ENCODE assay signal across 21 mouse cellular contexts in the genomic region with DNA sequence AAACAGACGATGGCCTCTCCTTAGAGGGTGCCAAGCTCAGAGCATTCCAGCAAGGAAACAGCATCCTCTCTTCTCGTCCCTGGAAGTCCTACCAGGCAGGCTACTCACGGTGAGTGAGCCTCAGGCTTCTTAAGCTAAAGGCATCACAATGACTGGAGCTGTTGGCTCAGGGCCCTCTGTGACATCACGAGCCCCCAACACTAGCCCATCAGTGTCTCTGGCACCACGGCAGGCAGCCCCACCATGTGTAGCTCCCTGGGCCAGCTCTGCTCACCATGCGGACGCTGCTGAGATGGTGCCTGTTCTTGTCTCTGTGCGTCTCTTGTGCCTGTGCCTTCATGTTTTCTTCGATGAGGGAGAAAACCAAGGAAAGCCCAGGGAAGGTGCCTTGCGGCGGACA. TPM values are rescaled to one million over a fixed set of nuclear protein-coding genes. Genes with fewer than 3 reads are reported as not detected.
DNase-seq lines count a peak whose midpoint lies in the region; ATAC-seq and TF ChIP-seq lines count a peak whose summit lies in the region.
"Had no signal": no experiment of that assay in that cellular context is flagged by ENCODE, and none has a peak within 500 bp of the region (broad histone marks: within the 10 kb centered on the region; RNA-seq: fewer than 3 reads in every experiment).

A gene (plus strand): TSS at position 203 of the 400 bp plus-strand sequence.

- WGBS in hindbrain, postnatal 0 days, result 75% methylated on average over 11 of the region's 11 CpGs
- WGBS in hindbrain, embryonic 14.5 days, result 89% methylated on average over 11 of the region's 11 CpGs
- 87% methylated on average over 11 of the region's 11 CpGs for WGBS in lung, embryonic 16.5 days
- 81% methylated on average over 11 of the region's 11 CpGs for WGBS in lung, adult 2 months

- DNase-seq in cerebellum, postnatal 10 days, result peak; percentile 32 to 46
- DNase-seq in cerebellum, adult 9-11 months, result no peak
- peak; percentile 11 for DNase-seq in hindbrain, postnatal 0 days (ENCODE audit: low spot score)
- DNase-seq in hindbrain, embryonic 14.5 days (ENCODE audit: low spot score), result no peak
- DNase-seq in lung, adult 2 months, result no peak
- DNase-seq in thymus, postnatal 25 days, result no peak
- DNase-seq: adrenal gland, adult 8-10 months; cerebellum, adult 2 months; forebrain, postnatal 0 days; gastrocnemius, postnatal 10 days; heart, adult 2 months; heart, postnatal 36 days; kidney, adult 2 months had no signal

- TF ChIP-seq POLR2A in lung, adult 2 months (IDR thresholded peaks at IDR 0.05; ENCODE audit: borderline replicate concordance, extremely low read depth, low read depth, low read length), result no peak

- no peaks in the 10 kb centered on the region for H3K27me3 ChIP-seq in hindbrain, postnatal 0 days (ENCODE audit: insufficient read depth, low read length)
- no peaks in the 10 kb centered on the region for H3K27me3 ChIP-seq in hindbrain, embryonic 14.5 days (ENCODE audit: control insufficient read depth, insufficient read depth, low read length)
- H3K27me3 ChIP-seq in lung, embryonic 16.5 days (ENCODE audit: control insufficient read depth, insufficient read depth, low read depth, low read length), result no peaks in the 10 kb centered on the region
- H3K27me3 ChIP-seq: liver, embryonic 15.5 days; neural tube, embryonic 13.5 days had no signal

- H3K4me1 ChIP-seq in hindbrain, postnatal 0 days (ENCODE audit: insufficient read depth, low read length), result no peaks in the 10 kb centered on the region
- no peaks in the 10 kb centered on the region for H3K4me1 ChIP-seq in hindbrain, embryonic 14.5 days (replicated peaks; ENCODE audit: control insufficient read depth, insufficient read depth, low read length)
- H3K4me1 ChIP-seq in lung, embryonic 16.5 days (replicated peaks; ENCODE audit: control insufficient read depth, insufficient read depth, low read length), result peaks cover 6% of the 10 kb centered on the region
- H3K4me1 ChIP-seq in lung, adult 2 months (ENCODE audit: control insufficient read depth, insufficient read depth, low read length), result 0 out of 2 replicates have a peak, but pooled peaks cover 2% of the 10 kb centered on the region

- no peak within 1 kb of the TSS for H3K9ac ChIP-seq in hindbrain, postnatal 0 days (replicated peaks; ENCODE audit: low read length)
- no peak within 1 kb of the TSS for H3K9ac ChIP-seq in hindbrain, embryonic 14.5 days
- peak within 1 kb of the TSS; percentile 19; the same call in 1 of the 2 replicates for H3K9ac ChIP-seq in lung, embryonic 16.5 days (ENCODE audit: low read length)
- H3K9ac ChIP-seq: forebrain, postnatal 0 days; liver, embryonic 15.5 days; neural tube, embryonic 13.5 days had no signal

- no peak within 1 kb of the TSS for H3K4me2 ChIP-seq in hindbrain, postnatal 0 days (ENCODE audit: low read depth, low read length)
- H3K4me2 ChIP-seq in hindbrain, embryonic 14.5 days (replicated peaks), result no peak within 1 kb of the TSS
- H3K4me2 ChIP-seq in lung, embryonic 16.5 days (ENCODE audit: low read depth, low read length), result no peak within 1 kb of the TSS
- H3K4me2 ChIP-seq: liver, embryonic 15.5 days; neural tube, embryonic 13.5 days had no signal

- H3K27ac ChIP-seq in hindbrain, postnatal 0 days, result no peak within 1 kb of the TSS
- no peak within 1 kb of the TSS for H3K27ac ChIP-seq in hindbrain, embryonic 14.5 days
- peak within 1 kb of the TSS; percentile 82 for H3K27ac ChIP-seq in lung, embryonic 16.5 days (ENCODE audit: low read length)
- H3K27ac ChIP-seq: heart, adult 2 months; liver, embryonic 15.5 days; neural tube, embryonic 13.5 days had no signal

- no peaks in the 10 kb centered on the region for H3K9me3 ChIP-seq in hindbrain, postnatal 0 days (ENCODE audit: low read length)
- no peaks in the 10 kb centered on the region for H3K9me3 ChIP-seq in hindbrain, embryonic 14.5 days (ENCODE audit: control insufficient read depth, low read length)
- no peaks in the 10 kb centered on the region for H3K9me3 ChIP-seq in lung, embryonic 16.5 days (ENCODE audit: control insufficient read depth, low read length)
- H3K9me3 ChIP-seq: liver, embryonic 15.5 days; megakaryocyte, embryonic 14.5 days; neural tube, embryonic 13.5 days had no signal

- no peak for TF ChIP-seq CTCF in hindbrain, postnatal 0 days (IDR thresholded peaks at IDR 0.05; ENCODE audit: low read depth)
- no peak for TF ChIP-seq CTCF in lung, adult 2 months (IDR thresholded peaks at IDR 0.05; ENCODE audit: insufficient read depth, low read length)

- peaks cover 16% of the 10 kb centered on the region; the same call in 1 of the 2 replicates for H3K36me3 ChIP-seq in hindbrain, postnatal 0 days (ENCODE audit: insufficient read depth, low read length)
- H3K36me3 ChIP-seq in hindbrain, embryonic 14.5 days (replicated peaks; ENCODE audit: control insufficient read depth, insufficient read depth), result peaks cover 27% of the 10 kb centered on the region
- H3K36me3 ChIP-seq in lung, embryonic 16.5 days (ENCODE audit: control insufficient read depth, insufficient read depth, low read length), result peaks cover 4% of the 10 kb centered on the region; the same call in 1 of the 2 replicates

- no peak for ATAC-seq in hindbrain, postnatal 0 days
- no peak for ATAC-seq in hindbrain, embryonic 14.5 days (ENCODE audit: low FRiP score)
- ATAC-seq in lung, embryonic 16.5 days (ENCODE audit: low read depth), result no peak
- no peak for ATAC-seq in neutrophil, adult 5-6 weeks (ENCODE audit: extremely low read depth, insufficient number of reproducible peaks, low FRiP score, poor library complexity, severe bottlenecking)
- ATAC-seq: forebrain, postnatal 0 days had no signal

- H3K4me3 ChIP-seq in hindbrain, postnatal 0 days (ENCODE audit: low read length), result no peak within 1 kb of the TSS
- no peak within 1 kb of the TSS for H3K4me3 ChIP-seq in hindbrain, embryonic 14.5 days (replicated peaks; ENCODE audit: low read length)
- H3K4me3 ChIP-seq in lung, embryonic 16.5 days (ENCODE audit: low read length), result no peak within 1 kb of the TSS
- H3K4me3 ChIP-seq in lung, adult 2 months (replicated peaks; ENCODE audit: extremely low read depth, low read depth, low read length), result no peak within 1 kb of the TSS
- H3K4me3 ChIP-seq: erythroblast, embryonic 14.5 days; heart, adult 2 months; liver, embryonic 15.5 days; megakaryocyte, embryonic 14.5 days; neural tube, embryonic 13.5 days had no signal

RNA-seq across cellular contexts. Expression of the gene that starts here (rescaled TPM):
- total RNA-seq in hindbrain, postnatal 0 days (2014; rRNA removed), result not detected in 2 replicates
- polyA plus RNA-seq in hindbrain, postnatal 0 days (2015; fragmentation: Nextera tagmentation; extraction: Ambion mirVana), result 0.37 and 0.58 TPM in 2 replicates
- polyA plus RNA-seq in hindbrain, embryonic 14.5 days (2014; fragmentation: Nextera tagmentation; extraction: Ambion mirVana), result 0.29 TPM in 1 of 2 replicates, not detected in the other
- polyA plus RNA-seq in lung, embryonic 16.5 days (2015; fragmentation: Nextera tagmentation; extraction: Ambion mirVana), result 0.30 and 0.54 TPM in 2 replicates
- polyA plus RNA-seq in lung, adult 2 months (2012; rRNA removed), result 0.25 and 0.26 TPM in 2 replicates
- total RNA-seq in neutrophil, adult 5-6 weeks (2017), result 14.4 and 15.8 TPM in 2 replicates
- total RNA-seq: heart, adult 2 months; heart, postnatal 36 days; left cerebral cortex, adult 8-10 months; midbrain, postnatal 0 days had no signal
- polyA plus RNA-seq: cerebellum, adult 2 months; erythroblast, embryonic 14.5 days; heart, adult 2 months; liver, embryonic 15.5 days had no signal

Comparison
In these comparisons a context has a peak if more than half of its experiments do, and no peak if none do; other contexts are left out.
1. RNA of the gene that starts here (total RNA-seq): 14.4 to 15.8 TPM in neutrophil, adult 5-6 weeks; not detected in hindbrain, postnatal 0 days; every median in the first group is over 10 times any median in the second.
2. DNase-seq: peak in cerebellum, postnatal 10 days (2 of 2); none in cerebellum, adult 9-11 months (single experiment), hindbrain, embryonic 14.5 days (single experiment), lung, adult 2 months (single experiment) and thymus, postnatal 25 days (single experiment).
3. Peak in DNase-seq in hindbrain, postnatal 0 days; RNA of the gene not detected or under 1 TPM.